In the genomic region with DNA sequence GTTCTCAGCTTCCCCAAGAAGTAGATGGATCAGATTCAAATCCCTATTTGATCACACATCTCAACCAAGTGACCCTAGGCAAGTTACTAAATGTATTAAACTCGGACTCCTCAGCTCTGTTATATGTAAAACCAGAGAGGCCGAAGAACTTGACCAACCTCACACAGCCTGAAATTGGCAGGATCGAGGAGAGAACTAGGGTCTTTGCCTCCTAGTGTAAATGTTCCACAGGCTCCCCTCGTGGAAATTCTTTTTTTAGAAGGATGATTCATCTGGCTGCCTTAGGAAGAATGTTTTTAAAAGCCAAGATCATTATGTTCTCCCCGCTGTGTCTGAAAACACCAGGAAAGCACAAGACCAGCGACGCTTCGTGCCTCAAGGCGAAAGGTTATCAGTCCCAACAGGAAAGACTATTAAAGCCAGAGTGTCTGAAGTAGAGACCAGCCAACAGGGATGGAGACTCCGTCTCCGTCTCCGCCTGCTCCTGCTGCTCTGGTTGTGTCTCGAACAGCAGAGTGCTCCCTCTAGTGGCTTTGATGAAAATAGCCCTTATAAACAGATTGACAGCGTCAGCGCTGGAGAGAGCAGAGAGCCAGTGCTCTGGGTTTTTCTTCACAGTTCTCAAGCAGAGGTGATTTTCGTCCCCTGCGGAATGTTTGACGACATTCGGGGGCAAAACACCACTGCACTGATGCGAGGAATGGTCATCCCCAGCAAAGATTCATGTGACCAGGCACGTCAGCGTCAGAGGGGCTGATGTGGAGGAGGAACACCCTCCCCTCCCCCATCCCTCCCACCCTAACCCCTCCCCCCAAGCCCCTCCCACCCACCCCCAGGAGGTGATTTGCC, we compare ENCODE assay signal across 8 mouse cellular contexts. TPM values are rescaled to one million over a fixed set of nuclear protein-coding genes. Genes with fewer than 3 reads are reported as not detected.
DNase-seq lines count a peak whose midpoint lies in the region; ATAC-seq and TF ChIP-seq lines count a peak whose summit lies in the region.

No protein-coding gene starts in this region.

- H3K9ac ChIP-seq in embryonic facial prominence, embryonic 13.5 days: peak overlapping the region; percentile 64; the same call in 1 of the 2 replicates
- H3K9ac ChIP-seq in heart, adult 2 months (ENCODE audit: low read depth, low read length): peak overlapping the region; percentile 47
- peak overlapping the region; percentile 37; the same call in 1 of the 2 replicates for H3K9ac ChIP-seq in limb, embryonic 11.5 days (ENCODE audit: low read length)
- H3K9ac ChIP-seq in midbrain, embryonic 13.5 days (replicated peaks): no peak overlapping the region; the same call in 1 of the 2 replicates

- H3K79me2 ChIP-seq in heart, adult 2 months (replicated peaks; ENCODE audit: control insufficient read depth, insufficient read depth, low read length): no peaks in the 10 kb centered on the region

- H3K27me3 ChIP-seq in embryonic facial prominence, embryonic 13.5 days: no peaks in the 10 kb centered on the region
- no peaks in the 10 kb centered on the region for H3K27me3 ChIP-seq in heart, adult 2 months (ENCODE audit: control insufficient read depth, insufficient read depth, low read length)
- H3K27me3 ChIP-seq in kidney, adult 2 months (replicated peaks; ENCODE audit: control insufficient read depth, insufficient read depth, low read length): no peaks in the 10 kb centered on the region
- H3K27me3 ChIP-seq in limb, embryonic 11.5 days (ENCODE audit: control insufficient read depth, insufficient read depth, low read length): no peaks in the 10 kb centered on the region
- no peaks in the 10 kb centered on the region for H3K27me3 ChIP-seq in midbrain, embryonic 13.5 days

- DNase-seq in 416B (ENCODE audit: low read depth): peak; percentile 92
- DNase-seq in adrenal gland, postnatal 25 days: peak; percentile 34
- DNase-seq in heart, adult 2 months: peak; percentile 67 to 85
- peak; percentile 93 for DNase-seq in kidney, adult 2 months
- peak; percentile 74 for DNase-seq in limb, embryonic 11.5 days (ENCODE audit: low spot score)
- DNase-seq in spleen, adult 18-20 months: peak; percentile 24 to 33

- H3K4me3 ChIP-seq in embryonic facial prominence, embryonic 13.5 days: peak overlapping the region; percentile 36
- peak overlapping the region; percentile 43; the same call in 1 of the 2 replicates for H3K4me3 ChIP-seq in heart, adult 2 months
- H3K4me3 ChIP-seq in kidney, adult 2 months (ENCODE audit: insufficient read depth, low read depth, low read length): peak overlapping the region; percentile 43; the same call in 1 of the 2 replicates
- peak overlapping the region; percentile 17; the same call in 1 of the 2 replicates for H3K4me3 ChIP-seq in limb, embryonic 11.5 days (ENCODE audit: low read depth, low read length)
- H3K4me3 ChIP-seq in midbrain, embryonic 13.5 days (replicated peaks): peak overlapping the region; percentile 29

- H3K9me3 ChIP-seq in embryonic facial prominence, embryonic 13.5 days: no peaks in the 10 kb centered on the region
- H3K9me3 ChIP-seq in limb, embryonic 11.5 days (ENCODE audit: control insufficient read depth, low read length): no peaks in the 10 kb centered on the region
- no peaks in the 10 kb centered on the region for H3K9me3 ChIP-seq in midbrain, embryonic 13.5 days

- H3K4me1 ChIP-seq in embryonic facial prominence, embryonic 13.5 days: no peaks in the 10 kb centered on the region
- peaks cover under 1% of the 10 kb centered on the region for H3K4me1 ChIP-seq in heart, adult 2 months (ENCODE audit: control insufficient read depth, insufficient read depth, low read length)
- no peaks in the 10 kb centered on the region; the same call in 1 of the 2 replicates for H3K4me1 ChIP-seq in kidney, adult 2 months (ENCODE audit: control insufficient read depth, insufficient read depth, low read length)
- no peaks in the 10 kb centered on the region for H3K4me1 ChIP-seq in limb, embryonic 11.5 days (ENCODE audit: control insufficient read depth, insufficient read depth, low read length)
- H3K4me1 ChIP-seq in midbrain, embryonic 13.5 days (replicated peaks): 0 out of 2 replicates have a peak, but pooled peaks cover 4% of the 10 kb centered on the region

- H3K4me2 ChIP-seq in embryonic facial prominence, embryonic 13.5 days: peak overlapping the region; percentile 59
- peak overlapping the region; percentile 36; the same call in 1 of the 2 replicates for H3K4me2 ChIP-seq in limb, embryonic 11.5 days (ENCODE audit: low read depth, severe bottlenecking)
- H3K4me2 ChIP-seq in midbrain, embryonic 13.5 days (replicated peaks): peak overlapping the region; percentile 50

- no peaks in the 10 kb centered on the region for H3K36me3 ChIP-seq in embryonic facial prominence, embryonic 13.5 days
- no peaks in the 10 kb centered on the region for H3K36me3 ChIP-seq in heart, adult 2 months (ENCODE audit: control insufficient read depth, insufficient read depth, low read length)
- no peaks in the 10 kb centered on the region for H3K36me3 ChIP-seq in kidney, adult 2 months (ENCODE audit: control insufficient read depth, insufficient read depth, low read length)
- H3K36me3 ChIP-seq in limb, embryonic 11.5 days (ENCODE audit: control insufficient read depth, insufficient read depth, low read length): no peaks in the 10 kb centered on the region
- no peaks in the 10 kb centered on the region for H3K36me3 ChIP-seq in midbrain, embryonic 13.5 days

- intact Hi-C loops in heart, adult 2 months (cut with DNase I): loop anchor here (1.0 to 2.0 kb wide), 3 partner anchors 40 to 90 kb away; no protein-coding TSS in a partner anchor

- peak; percentile 97 for TF ChIP-seq EP300 in heart, adult 2 months (IDR thresholded peaks at IDR 0.05; ENCODE audit: insufficient read depth, low read depth, low read length)

- peak; percentile 46 for TF ChIP-seq POLR2A in heart, adult 2 months (IDR thresholded peaks at IDR 0.05; ENCODE audit: insufficient read depth, low read depth, low read length)
- TF ChIP-seq POLR2A in kidney, adult 2 months (IDR thresholded peaks at IDR 0.05; ENCODE audit: low read depth, low read length): no peak

- H3K27ac ChIP-seq in embryonic facial prominence, embryonic 13.5 days: no peak overlapping the region
- H3K27ac ChIP-seq in heart, adult 2 months: peak overlapping the region; percentile 86
- H3K27ac ChIP-seq in kidney, adult 2 months (ENCODE audit: insufficient read depth, low read depth, low read length): peak overlapping the region; percentile 86
- no peak overlapping the region for H3K27ac ChIP-seq in limb, embryonic 11.5 days (replicated peaks; ENCODE audit: low read depth, low read length)
- peak overlapping the region; percentile 68 for H3K27ac ChIP-seq in midbrain, embryonic 13.5 days

- peak; percentile 98 for TF ChIP-seq CTCF in heart, adult 2 months (IDR thresholded peaks at IDR 0.05)
- TF ChIP-seq CTCF in kidney, adult 2 months (conservative IDR thresholded peaks at IDR 0.05; ENCODE audit: insufficient read depth, insufficient read length, low read depth, low read length): peak; percentile 91

- ATAC-seq in embryonic facial prominence, embryonic 13.5 days (ENCODE audit: insufficient number of reproducible peaks, insufficient read depth, low FRiP score, low TSS enrichment, low read depth): peak; percentile 77
- ATAC-seq in limb, embryonic 11.5 days (ENCODE audit: insufficient number of reproducible peaks, low FRiP score, low TSS enrichment, low read depth): peak; percentile 90
- ATAC-seq in midbrain, embryonic 13.5 days: peak; percentile 97

- 10% methylated on average over 22 of the region's 22 CpGs for WGBS in embryonic facial prominence, embryonic 13.5 days
- WGBS in heart, adult 2 months: 6% methylated on average over 22 of the region's 22 CpGs
- 7% methylated on average over 22 of the region's 22 CpGs for WGBS in kidney, adult 2 months
- 13% methylated on average over 22 of the region's 22 CpGs for WGBS in limb, embryonic 11.5 days
- 15% methylated on average over 22 of the region's 22 CpGs for WGBS in midbrain, embryonic 13.5 days

RNA-seq across cellular contexts. Expression of a gene that starts 6.3 kb away (rescaled TPM):
- 56.5 and 65.6 TPM in 2 replicates for total RNA-seq in adrenal gland, postnatal 25 days (2021)
- polyA plus RNA-seq in embryonic facial prominence, embryonic 13.5 days (2015; fragmentation: Nextera tagmentation; extraction: Ambion mirVana): 14.6 and 16.2 TPM in 2 replicates
- total RNA-seq in heart, adult 2 months (2021): 10 to 100 TPM; 42.3 to 43.5 TPM
- 9.0 and 16.0 TPM in 2 replicates for polyA plus RNA-seq in heart, adult 2 months (2012; rRNA removed)
- 10.2 and 12.9 TPM in 2 replicates for polyA plus RNA-seq in kidney, adult 2 months (2012; rRNA removed)
- polyA plus RNA-seq in limb, embryonic 11.5 days (2014; fragmentation: Nextera tagmentation; extraction: Ambion mirVana): 9.2 and 9.4 TPM in 2 replicates
- polyA plus RNA-seq in midbrain, embryonic 13.5 days (2015; fragmentation: Nextera tagmentation; extraction: Ambion mirVana): 38.0 and 41.1 TPM in 2 replicates

Comparison
In these comparisons a context has a peak if more than half of its experiments do, and no peak if none do; other contexts are left out.
1. DNase-seq: peak in every context shown above with its lines; median percentile 93 in kidney, adult 2 months; 92 in 416B; 76 in heart, adult 2 months; 74 in limb, embryonic 11.5 days; 34 in adrenal gland, postnatal 25 days; 28 in spleen, adult 18-20 months.
2. H3K27ac ChIP-seq: peak in heart, adult 2 months (single experiment), kidney, adult 2 months (single experiment) and midbrain, embryonic 13.5 days (single experiment); none in embryonic facial prominence, embryonic 13.5 days (single experiment) and limb, embryonic 11.5 days (single experiment).
3. Peak in every context shown above with its lines, with median percentiles within 50 percentile points of each other: ATAC-seq, H3K4me2 ChIP-seq and H3K4me3 ChIP-seq.